Mouse (Mus musculus): ENCODE data around the gene Aldh3b2.

Gene Aldh3b2

GRCm38 (mm10) chr19:3972229-3972628 is at the start of gene Aldh3b2:
Aldh3b2 (plus strand) TSS chr19:3972328.
- no peak for DNase-seq (ENCODE audit: low spot score)

- DNase-seq (ENCODE audit: low spot score), result no peak
These were observed 49.3 kb upstream of the Aldh3b2 start for GRCm38 (mm10) chr19:3922661-3923371.

- peak; percentile 52 for DNase-seq (ENCODE audit: low spot score)
These were observed 48.5 kb upstream of the Aldh3b2 start for GRCm38 (mm10) chr19:3923586-3923985.

- DNase-seq (ENCODE audit: low spot score), result no peak
These were observed 47.9 kb upstream of the Aldh3b2 start for GRCm38 (mm10) chr19:3924190-3924589.

- no peak for DNase-seq (ENCODE audit: low spot score)
These were observed 47.3 kb upstream of the Aldh3b2 start for GRCm38 (mm10) chr19:3924868-3925267.

- no peak for DNase-seq (ENCODE audit: low spot score)
These were observed 46.3 kb upstream of the Aldh3b2 start for GRCm38 (mm10) chr19:3925859-3926258.

GRCm38 (mm10) chr19:3926279-3926678 is 45.8 kb upstream of the Aldh3b2 start:
- no peak for DNase-seq (ENCODE audit: low spot score)

- DNase-seq (ENCODE audit: low spot score), result no peak
These were observed 45.4 kb upstream of the Aldh3b2 start for GRCm38 (mm10) chr19:3926685-3927084.

- no peak for DNase-seq (ENCODE audit: low spot score)
These were observed 44.1 kb upstream of the Aldh3b2 start for GRCm38 (mm10) chr19:3927989-3928388.

- no peak for DNase-seq (ENCODE audit: low spot score)
These were observed 43.3 kb upstream of the Aldh3b2 start for GRCm38 (mm10) chr19:3928779-3929178.

- peak; percentile 94 for DNase-seq (ENCODE audit: low spot score)
These were observed 42.8 kb upstream of the Aldh3b2 start, which contains the start of gene Aldh3b1 for GRCm38 (mm10) chr19:3929211-3929941. Aldh3b1 (minus strand) TSS chr19:3929808.

GRCm38 (mm10) chr19:3930262-3931057 is 41.7 kb upstream of the Aldh3b2 start:
- no peak for DNase-seq (ENCODE audit: low spot score)

GRCm38 (mm10) chr19:3931716-3932115 is 40.4 kb upstream of the Aldh3b2 start:
- no peak for DNase-seq (ENCODE audit: low spot score)

- peak; percentile 66 for DNase-seq (ENCODE audit: low spot score)
These were observed 36.9 kb upstream of the Aldh3b2 start, which contains the start of gene Unc93b1 for GRCm38 (mm10) chr19:3935032-3935895. Unc93b1 (plus strand) TSS chr19:3935186.

GRCm38 (mm10) chr19:3935896-3936850 is 36.0 kb upstream of the Aldh3b2 start:
- peak; percentile 55 for DNase-seq (ENCODE audit: low spot score)

GRCm38 (mm10) chr19:3942315-3942714 is 29.8 kb upstream of the Aldh3b2 start:
- no peak for DNase-seq (ENCODE audit: low spot score)

GRCm38 (mm10) chr19:3942986-3943735 is 29.0 kb upstream of the Aldh3b2 start:
- DNase-seq (ENCODE audit: low spot score), result no peak

- DNase-seq (ENCODE audit: low spot score), result no peak
These were observed 26.1 kb upstream of the Aldh3b2 start for GRCm38 (mm10) chr19:3945872-3946564.

GRCm38 (mm10) chr19:3946715-3947114 is 25.4 kb upstream of the Aldh3b2 start:
- DNase-seq (ENCODE audit: low spot score), result peak; percentile 50
